Mouse (Mus musculus) intestine, postnatal 0 days (tissue): Measurements from ENCODE around the gene Txndc15. TPM values are rescaled to one million over a fixed set of nuclear protein-coding genes. Genes with fewer than 3 reads are reported as not detected.

Experiments
- ATAC-seq: fragments of 200-750 bp; cut with Nextera tagmentation; 2 replicates; pipeline ENCODE4 v1.8.0; 2017; ENCODE audit warnings: mild to moderate bottlenecking, moderate TSS enrichment, moderate library complexity
- H3K27ac ChIP-seq: fragments of 300-500 bp; sonication (generic); 2 replicates; pipeline ENCODE4 v1.5.1; 2014; ENCODE audit warnings: mild to moderate bottlenecking, low read depth, low read length, moderate library complexity
- H3K27me3 ChIP-seq: fragments of 300-500 bp; sonication (generic); replicated peaks from 2 replicates; pipeline ENCODE4 v1.6.1; 2014; ENCODE audit warnings: low read length, mixed read lengths; ENCODE audit not compliant: control insufficient read depth, insufficient read depth
- H3K36me3 ChIP-seq: fragments of 300-500 bp; sonication (generic); 2 replicates; pipeline ENCODE4 v1.6.1; 2014; ENCODE audit warnings: mild to moderate bottlenecking, moderate library complexity; ENCODE audit not compliant: control insufficient read depth, insufficient read depth
- H3K4me1 ChIP-seq: fragments of 300-500 bp; sonication (generic); replicated peaks from 2 replicates; pipeline ENCODE4 v1.6.1; 2014; ENCODE audit warnings: antibody characterized with exemption, low read length, mixed read lengths; ENCODE audit not compliant: control insufficient read depth, insufficient read depth
- H3K4me2 ChIP-seq: fragments of 300-500 bp; sonication (generic); replicated peaks from 2 replicates; pipeline ENCODE4 v1.6.1; 2014; ENCODE audit warnings: low read depth, mild to moderate bottlenecking, moderate library complexity
- H3K4me3 ChIP-seq: fragments of 300-500 bp; sonication (generic); 2 replicates; pipeline ENCODE4 v1.5.1; 2014; ENCODE audit warnings: low read depth, low read length
- H3K9ac ChIP-seq: fragments of 300-500 bp; sonication (generic); 2 replicates; pipeline ENCODE4 v1.6.1; 2014; ENCODE audit warnings: mild to moderate bottlenecking, low read depth, low read length
- H3K9me3 ChIP-seq: fragments of 300-500 bp; sonication (generic); 2 replicates; pipeline ENCODE4 v1.6.1; 2016; ENCODE audit warnings: mixed run types; ENCODE audit not compliant: control insufficient read depth
- CTCF ChIP-seq: sonication (generic); IDR thresholded peaks from 2 replicates; pipeline ENCODE4 v1.5.1; 2016; ENCODE audit warnings: low read depth, mild to moderate bottlenecking, control low read depth, antibody characterized with exemption, moderate library complexity
- WGBS: fragments of 180-500 bp; shearing (Covaris S2); extraction: QIAGEN DNeasy Blood & Tissue Kit; methylation state at CpG from one replicate; pipeline ENCODE4 v1.1.7; 2014; 5-methylcytosine and 5-hydroxymethylcytosine counted together
- polyA plus RNA-seq: library from polyadenylated mRNA; unstranded; fragments of >200 nt; fragmentation: Nextera tagmentation; extraction: Ambion mirVana; gene quantifications from 2 replicates; pipeline ENCODE4 v1.2.1, GENCODE M21; 2015

Txndc15 gene
- polyA plus RNA-seq, result 68.4 and 69.5 TPM in 2 replicates

DNA sequence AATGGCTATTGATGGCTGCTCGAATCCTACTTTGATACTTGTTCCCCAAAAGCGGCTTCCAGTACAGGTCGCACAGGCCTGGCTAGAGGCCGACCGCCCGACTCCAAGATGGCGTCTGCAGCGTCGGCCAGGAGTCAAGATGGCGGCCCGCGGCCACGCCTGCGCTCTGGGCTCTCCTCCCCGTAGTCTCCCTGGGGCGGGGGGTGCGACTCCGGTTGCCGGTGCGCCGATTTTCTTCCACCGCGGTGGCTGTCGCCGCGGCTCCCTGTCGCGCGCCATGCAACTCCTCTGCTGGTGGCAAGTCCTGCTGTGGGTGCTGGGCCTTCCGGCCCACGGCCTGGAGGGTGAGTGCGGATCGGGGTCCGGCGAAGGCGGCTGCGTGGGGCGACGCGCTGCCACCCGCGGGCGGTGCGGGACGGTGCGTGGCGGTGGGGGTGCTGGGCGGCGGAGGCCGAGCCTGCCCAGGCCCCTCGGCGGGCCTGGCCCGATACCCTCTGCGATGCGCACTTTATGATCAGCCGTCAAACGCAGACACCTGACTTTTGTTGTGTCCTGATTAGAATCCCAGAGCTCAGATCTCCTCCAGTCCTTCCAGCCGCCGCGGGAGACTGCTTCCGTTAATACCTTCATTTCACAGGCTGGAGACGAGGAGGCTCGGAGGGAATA is at the start of gene Txndc15:
Gene Txndc15, plus strand, starts transcription at position 150 of the 666 bp plus-strand sequence.
- WGBS, result under 1% methylated on average over 61 of the region's 63 CpGs
- H3K9me3 ChIP-seq, result no peaks in the 10 kb centered on the region
- H3K36me3 ChIP-seq, result peaks cover 8% of the 10 kb centered on the region
- peak within 1 kb of the TSS; percentile 90 for H3K27ac ChIP-seq
- H3K4me1 ChIP-seq, result no peaks in the 10 kb centered on the region
- no peaks in the 10 kb centered on the region for H3K27me3 ChIP-seq
- H3K9ac ChIP-seq, result peak within 1 kb of the TSS; percentile 97
- H3K4me3 ChIP-seq, result peak within 1 kb of the TSS; percentile 82
- no peak for TF ChIP-seq CTCF
- ATAC-seq, result peak; percentile 89
- H3K4me2 ChIP-seq, result peak within 1 kb of the TSS; percentile 76

DNA sequence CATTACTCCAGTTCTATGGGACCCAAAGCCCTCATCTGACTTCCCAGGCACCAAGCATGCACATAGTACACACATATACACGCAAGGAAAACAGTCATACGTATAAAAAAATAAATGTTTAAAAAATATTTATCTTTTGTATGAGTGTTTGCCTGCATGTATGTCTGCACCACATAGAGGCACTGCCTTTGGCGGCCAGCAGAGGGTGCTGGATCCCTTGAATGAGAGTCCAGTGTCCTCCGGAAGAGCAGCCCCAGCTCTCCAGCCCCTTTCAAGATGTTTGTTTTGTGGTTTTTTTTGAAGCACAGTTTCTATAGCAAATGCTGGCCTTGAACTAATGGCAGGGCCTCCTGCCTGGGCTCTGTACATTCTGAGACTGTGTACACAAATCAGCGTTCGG is 45.9 kb upstream of the Txndc15 start:
- Histone ChIP-seq H3K27me3 (no peaks in the 10 kb centered on the region), H3K27ac (no peak overlapping the region), H3K4me2 (no peak overlapping the region), H3K36me3 (peaks cover 93% of the 10 kb centered on the region), H3K4me1 (no peaks in the 10 kb centered on the region), H3K9ac (no peak overlapping the region), H3K4me3 (no peak overlapping the region), H3K9me3 (no peaks in the 10 kb centered on the region)
- TF ChIP-seq CTCF, result peak; percentile 65
- 74% methylated on average over 6 of the region's 6 CpGs for WGBS
- ATAC-seq, result no peak

DNA sequence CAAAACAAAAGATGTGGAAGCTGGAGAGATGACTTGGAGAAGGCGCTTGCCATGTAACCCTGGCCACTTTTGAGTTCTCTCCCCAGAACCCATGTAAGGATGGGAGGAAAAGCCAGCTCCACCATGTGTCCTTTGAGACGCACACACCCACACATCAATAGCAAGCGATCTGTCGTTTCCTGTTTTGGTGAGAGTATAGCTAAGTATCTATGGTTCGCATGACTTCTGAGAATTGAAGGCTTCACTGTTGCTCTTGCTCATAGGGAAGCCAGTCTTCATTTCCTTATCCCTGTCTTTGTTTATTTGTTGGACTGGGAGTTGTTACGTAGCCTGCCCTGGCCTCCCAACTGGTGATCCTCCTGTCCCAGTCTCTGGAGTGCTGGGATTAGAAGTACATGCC is 41.7 kb upstream of the Txndc15 start:
- Histone ChIP-seq H3K27ac (no peak overlapping the region), H3K4me2 (no peak overlapping the region), H3K9me3 (no peaks in the 10 kb centered on the region), H3K27me3 (no peaks in the 10 kb centered on the region), H3K4me1 (no peaks in the 10 kb centered on the region), H3K4me3 (no peak overlapping the region), H3K9ac (no peak overlapping the region), H3K36me3 (peaks cover 84% of the 10 kb centered on the region)
- no peak for ATAC-seq
- WGBS, result 93% methylated on average over 6 of the region's 6 CpGs
- TF ChIP-seq CTCF, result no peak

DNA sequence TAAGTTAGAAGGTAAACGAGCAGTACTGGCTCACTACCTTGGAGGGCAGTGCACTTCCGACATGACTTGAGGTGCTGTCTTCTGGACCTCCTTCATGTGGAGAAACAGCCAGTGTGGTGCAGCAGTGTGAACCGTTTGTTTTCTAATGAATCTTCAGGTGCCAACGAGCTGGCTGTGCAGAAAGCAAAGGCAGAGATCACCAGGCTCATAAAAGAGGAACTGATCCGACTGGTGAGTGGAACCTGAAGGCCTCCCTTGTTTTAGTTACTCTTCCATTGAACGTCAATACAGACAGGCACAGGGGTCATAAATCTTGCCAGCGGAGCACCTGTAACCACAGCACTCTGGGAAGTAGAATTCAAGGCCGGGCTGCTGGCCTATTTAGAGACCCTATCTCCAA is 37.1 kb upstream of the Txndc15 start:
- Histone ChIP-seq H3K9me3 (no peaks in the 10 kb centered on the region), H3K4me1 (no peaks in the 10 kb centered on the region), H3K36me3 (peaks cover 66% of the 10 kb centered on the region), H3K9ac (no peak overlapping the region), H3K4me3 (no peak overlapping the region), H3K27me3 (no peaks in the 10 kb centered on the region), H3K27ac (no peak overlapping the region), H3K4me2 (no peak overlapping the region)
- WGBS, result 39% methylated on average over 8 of the region's 8 CpGs
- no peak for ATAC-seq
- TF ChIP-seq CTCF, result no peak

GRCm38 (mm10) chr13:55682201-55682600 is 32.2 kb upstream of the Txndc15 start:
- WGBS, result 80% methylated on average over 9 of the region's 9 CpGs
- H3K9me3 ChIP-seq, result no peaks in the 10 kb centered on the region
- H3K4me3 ChIP-seq, result no peak overlapping the region
- no peak for ATAC-seq
- no peak overlapping the region for H3K9ac ChIP-seq
- peaks cover 29% of the 10 kb centered on the region for H3K36me3 ChIP-seq
- H3K4me2 ChIP-seq, result no peak overlapping the region
- no peak for TF ChIP-seq CTCF
- H3K27ac ChIP-seq, result no peak overlapping the region
- no peaks in the 10 kb centered on the region for H3K4me1 ChIP-seq
- H3K27me3 ChIP-seq, result no peaks in the 10 kb centered on the region

DNA sequence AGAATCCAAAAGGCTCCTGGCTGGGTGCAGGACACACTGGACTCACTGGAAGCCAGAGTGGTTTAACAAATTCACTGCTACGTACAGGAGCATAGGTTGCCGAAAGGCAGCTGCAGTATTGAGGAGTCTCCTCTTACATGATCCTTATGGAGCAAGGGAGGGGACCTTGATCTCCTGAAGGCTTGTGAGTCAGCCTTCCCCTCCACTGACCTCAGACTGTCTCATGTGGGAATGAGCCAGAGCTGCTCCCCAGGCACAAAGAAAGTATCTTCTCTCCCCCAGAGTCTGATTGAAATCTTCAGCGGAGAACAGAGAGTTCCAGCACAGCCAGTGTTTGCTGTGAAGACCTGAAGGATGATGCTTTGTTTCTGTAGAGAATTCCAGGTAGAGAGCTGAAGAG is 30.9 kb upstream of the Txndc15 start:
- H3K9ac ChIP-seq, result no peak overlapping the region
- no peak overlapping the region for H3K4me3 ChIP-seq
- H3K36me3 ChIP-seq, result peaks cover 16% of the 10 kb centered on the region
- WGBS, result 87% methylated on average over 3 of the region's 3 CpGs
- no peaks in the 10 kb centered on the region for H3K4me1 ChIP-seq
- no peaks in the 10 kb centered on the region for H3K27me3 ChIP-seq
- no peak for ATAC-seq
- no peak overlapping the region for H3K4me2 ChIP-seq
- H3K9me3 ChIP-seq, result no peaks in the 10 kb centered on the region
- no peak for TF ChIP-seq CTCF
- no peak overlapping the region for H3K27ac ChIP-seq
